Mouse (Mus musculus) left cerebral cortex, adult 2 months (tissue): ENCODE measurements around the gene Ccdc188. TPM values are rescaled to one million over a fixed set of nuclear protein-coding genes. Genes with fewer than 3 reads are reported as not detected.

Experiments
- DNase-seq, 2 experiments: peaks; one replicate each; pipeline ENCODE4 v3.0.0; 2021 to 2022; ENCODE audit warnings: low spot score in 2 of 2, mixed read lengths in 1 of 2; ENCODE audit errors: extremely low spot score in 1 of 2
- H3K27ac ChIP-seq: fragments of 200-600 bp; 2 replicates; pipeline ENCODE4 v1.8.1; 2022
- H3K4me3 ChIP-seq: fragments of 200-600 bp; 2 replicates; pipeline ENCODE4 v1.8.1; 2022
- CTCF ChIP-seq: fragments of 200-600 bp; IDR thresholded peaks from 2 replicates; pipeline ENCODE4 v1.8.1; 2022; ENCODE audit warnings: antibody characterized with exemption, mild to moderate bottlenecking, moderate library complexity
- intact Hi-C: fragments of 180-260 bp; cut with DNase I; formaldehyde crosslinking; loops from one replicate; pipeline ENCODE4 v1.15.1; 2025
- long read RNA-seq, 2 experiments: library from polyadenylated mRNA; stranded (forward); transcript quantifications; one replicate each; pipeline ENCODE4 v2.0.0; 2021; ENCODE audit warnings: borderline mapping rate in 2 of 2
- total RNA-seq, 2 experiments: library from RNA; stranded (reverse); gene quantifications; 2 replicates each; pipeline ENCODE4 v1.2.3; 2021

Gene Ccdc188
- total RNA-seq, result not detected
- long read RNA-seq, experiment 1, result 0 reads
- long read RNA-seq, experiment 2, result 0 reads

DNA sequence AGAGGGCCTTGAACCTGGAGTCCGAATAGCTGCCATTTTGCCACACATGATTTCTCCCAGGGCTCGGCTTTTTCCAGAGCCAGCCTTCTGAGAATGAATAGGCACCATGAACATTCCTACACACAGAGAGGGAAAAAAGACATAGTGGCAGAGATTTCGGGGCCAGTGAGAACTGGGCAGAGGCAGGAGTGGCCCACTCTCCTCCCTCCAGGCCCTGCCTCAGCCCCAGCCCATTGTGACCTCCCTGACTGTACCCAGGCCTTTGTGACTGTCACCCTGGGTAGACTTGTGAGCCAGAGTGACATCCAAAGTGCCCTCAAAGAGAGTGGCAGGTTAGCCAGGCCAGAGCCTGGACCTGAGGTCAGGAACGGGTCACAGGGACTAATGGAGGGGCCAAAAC lies at the start of gene Ccdc188:
Gene Ccdc188, plus strand, starts transcription at position 301 of the 400 bp plus-strand sequence.
- TF ChIP-seq CTCF, result no peak
- H3K27ac ChIP-seq, result no peak within 1 kb of the TSS
- no peak for DNase-seq
- no peak within 1 kb of the TSS for H3K4me3 ChIP-seq
- intact Hi-C loops, result no loop called here

- intact Hi-C loops, result no loop called here
- DNase-seq, result no peak
- Histone ChIP-seq H3K27ac (no peak overlapping the region), H3K4me3 (no peak overlapping the region)
- TF ChIP-seq CTCF, result no peak
Measured at GRCm38 (mm10) chr16:18169156-18169555, 48.5 kb upstream of the Ccdc188 start.

- DNase-seq, result no peak
- no peak overlapping the region for H3K27ac ChIP-seq
- intact Hi-C loops, result no loop called here
- TF ChIP-seq CTCF, result no peak
- H3K4me3 ChIP-seq, result no peak overlapping the region
Measured at GRCm38 (mm10) chr16:18169776-18170175, 47.9 kb upstream of the Ccdc188 start.

DNA sequence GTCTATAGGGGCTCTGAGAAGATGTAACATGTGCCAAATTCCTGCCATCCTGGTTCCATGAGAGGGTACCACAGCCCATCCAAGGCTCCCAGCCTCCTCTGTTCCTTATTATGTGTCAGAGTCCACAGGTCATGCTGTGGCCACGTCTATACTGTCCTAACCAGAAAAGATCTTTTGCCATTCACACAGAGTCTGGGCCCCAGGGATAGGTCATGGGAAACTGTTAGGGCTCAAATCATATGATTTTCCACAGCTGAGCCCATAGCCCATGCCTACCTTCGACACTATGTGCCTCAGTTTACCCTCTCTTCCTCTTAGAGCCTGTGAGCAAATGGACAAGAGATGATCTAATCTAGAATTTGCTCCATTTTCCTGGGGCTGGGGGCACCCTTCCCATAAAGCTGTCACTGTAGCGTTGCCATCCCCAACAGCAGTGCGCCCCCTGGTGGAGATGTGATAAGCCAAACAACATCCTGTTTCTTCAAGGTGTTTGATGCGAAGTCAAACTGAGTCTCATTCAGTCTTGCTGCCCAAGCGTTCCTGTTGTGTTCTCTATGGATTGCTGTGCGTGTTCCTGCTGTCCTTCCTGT lies 45.3 kb upstream of the Ccdc188 start:
- intact Hi-C loops, result loop anchor here (1.0 kb wide), 1 partner anchor 39 kb away; no protein-coding TSS in a partner anchor
- no peak overlapping the region for H3K4me3 ChIP-seq
- DNase-seq, result peak; percentile 79 to 84
- H3K27ac ChIP-seq, result peak overlapping the region; percentile 84
- TF ChIP-seq CTCF, result peak; percentile 93

DNA sequence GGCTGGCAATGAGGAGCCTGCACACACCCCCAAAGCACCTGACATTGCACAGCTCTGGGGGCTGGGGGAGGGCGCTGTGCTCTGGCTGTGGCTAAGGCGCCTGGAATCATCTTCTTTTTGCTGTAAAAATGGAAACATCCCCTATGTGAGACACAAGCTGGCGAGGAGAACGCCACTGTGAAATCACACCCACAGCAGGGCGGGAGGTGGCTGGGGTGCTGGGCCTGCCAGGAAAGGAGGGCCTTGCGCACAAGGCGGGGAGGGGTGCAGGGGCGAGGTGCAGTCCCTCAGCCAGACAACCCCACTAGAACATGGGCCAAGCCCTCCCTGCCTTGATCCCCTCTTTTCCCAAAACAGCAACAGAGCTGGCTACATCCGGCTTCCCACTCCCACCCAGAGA lies 44.4 kb upstream of the Ccdc188 start:
- TF ChIP-seq CTCF, result no peak
- peak; percentile 68 to 79 for DNase-seq
- H3K27ac ChIP-seq, result peak overlapping the region; percentile 84
- intact Hi-C loops, result loop anchor here (1.0 kb wide), 3 partner anchors 19 to 46 kb away; partner anchors contain the start of gene Rtn4r
- H3K4me3 ChIP-seq, result no peak overlapping the region

DNA sequence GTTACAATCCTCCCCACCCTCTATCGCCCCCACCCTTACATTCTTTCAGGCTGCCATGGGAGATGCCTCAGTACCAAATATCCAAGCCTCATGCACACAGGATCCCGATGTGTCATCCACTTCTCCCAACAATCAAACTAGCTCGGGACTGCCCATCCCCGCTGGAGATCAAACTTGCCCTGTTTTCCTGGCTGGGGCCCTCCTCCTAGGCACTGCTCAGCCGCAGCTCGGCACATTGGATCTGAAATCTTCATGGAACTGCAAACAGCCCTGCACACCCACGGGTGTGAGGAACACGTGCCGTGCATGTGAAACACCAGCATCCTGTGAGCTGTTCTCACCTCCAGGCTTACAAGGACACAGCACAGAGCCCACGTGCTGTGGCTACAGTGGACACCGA lies 43.9 kb upstream of the Ccdc188 start:
- Histone ChIP-seq H3K4me3 (no peak overlapping the region), H3K27ac (peak overlapping the region; percentile 84)
- no peak for TF ChIP-seq CTCF
- peak; percentile 54 to 66 for DNase-seq
- intact Hi-C loops, result loop anchor here (1.0 kb wide), 3 partner anchors 19 to 46 kb away; partner anchors contain the start of gene Rtn4r

DNA sequence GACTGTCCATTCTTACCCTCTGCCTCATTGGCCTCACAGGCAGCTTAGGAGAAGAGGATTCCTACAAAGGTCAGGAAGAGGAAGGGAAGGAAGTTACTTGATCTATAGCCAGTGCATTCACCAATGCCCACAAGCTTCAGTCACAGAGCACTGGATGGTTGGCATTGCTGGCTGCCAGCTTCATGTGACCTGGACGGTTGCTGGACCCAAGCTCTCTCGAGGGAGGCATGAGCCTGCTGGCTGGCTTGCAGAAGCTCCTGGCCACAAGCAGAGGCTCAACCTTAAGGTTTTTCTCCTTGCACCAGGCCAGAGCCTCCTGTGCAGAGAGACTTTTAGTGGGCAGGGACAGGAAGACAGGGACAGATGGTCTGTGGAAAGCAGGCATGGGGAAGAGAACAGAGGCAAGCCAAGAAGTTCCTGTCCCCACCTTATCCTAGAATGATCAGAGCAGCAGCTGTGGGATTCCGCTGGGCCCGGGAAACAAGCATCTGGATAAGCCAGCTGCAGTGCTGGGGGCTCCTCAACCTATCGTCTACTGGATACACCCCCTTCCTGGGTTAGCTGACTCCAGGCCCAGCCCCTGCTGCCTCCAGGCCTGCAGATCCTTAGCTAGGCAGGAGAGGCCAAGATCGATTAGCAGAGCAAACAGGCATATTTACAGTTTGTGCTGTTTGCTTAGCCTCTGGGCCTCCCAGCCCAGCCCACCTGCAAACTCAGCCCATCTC lies 41.7 kb upstream of the Ccdc188 start:
- Histone ChIP-seq H3K27ac (peak overlapping the region; percentile 84), H3K4me3 (no peak overlapping the region)
- TF ChIP-seq CTCF, result no peak
- peak in 1 of 2 experiments; percentile 23 for DNase-seq
- intact Hi-C loops, result no loop called here

DNA sequence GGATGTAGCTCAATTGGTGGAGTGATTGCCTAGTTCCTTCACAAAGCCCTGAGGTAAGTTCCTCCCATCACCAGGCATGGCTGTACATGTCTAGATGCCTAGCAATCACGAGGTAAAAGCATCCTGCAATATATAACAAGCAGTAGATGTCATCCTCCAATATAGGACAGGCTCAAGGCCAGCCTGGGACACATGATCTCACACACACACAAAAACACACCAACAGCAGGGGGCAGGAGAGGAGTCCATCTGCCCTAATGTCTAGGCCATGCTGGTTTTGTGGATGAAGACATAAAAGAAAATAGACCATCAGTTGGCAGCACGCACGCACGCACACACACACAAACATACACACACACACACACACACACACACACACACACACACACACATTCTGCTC lies 40.9 kb upstream of the Ccdc188 start:
- peak; percentile 3 for TF ChIP-seq CTCF
- peak overlapping the region; percentile 84; the same call in 1 of the 2 replicates for H3K27ac ChIP-seq

GRCm38 (mm10) chr16:18179591-18179990 lies 38.1 kb upstream of the Ccdc188 start:
- DNase-seq, result no peak
- Histone ChIP-seq H3K4me3 (no peak overlapping the region), H3K27ac (no peak overlapping the region)
- intact Hi-C loops, result no loop called here
- no peak for TF ChIP-seq CTCF

More for the DNA sequence above, 40.9 kb upstream of the Ccdc188 start:
- intact Hi-C loops, result no loop called here
- no peak overlapping the region for H3K4me3 ChIP-seq
- peak in 1 of 2 experiments; percentile 9 for DNase-seq

DNA sequence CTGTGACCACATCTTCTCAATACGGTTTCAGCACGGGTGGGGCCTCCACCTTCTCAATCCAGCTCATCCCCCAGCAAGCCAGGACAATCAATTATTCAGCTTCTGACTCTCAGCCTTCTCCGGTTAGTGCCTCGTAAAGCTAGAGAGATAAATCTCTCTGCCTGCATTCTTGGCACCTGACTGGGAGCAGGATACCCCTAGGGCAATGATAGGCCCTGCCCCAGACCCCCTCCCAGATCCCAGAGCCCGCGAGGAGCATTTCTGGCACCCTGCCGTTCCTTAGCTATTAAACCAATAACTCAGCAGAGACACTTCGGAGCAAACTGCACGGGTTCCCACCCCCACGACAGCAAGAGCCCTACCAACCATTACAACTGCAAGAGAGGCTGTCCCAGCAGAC lies 36.3 kb upstream of the Ccdc188 start:
- TF ChIP-seq CTCF, result no peak
- intact Hi-C loops, result no loop called here
- no peak overlapping the region for H3K4me3 ChIP-seq
- H3K27ac ChIP-seq, result no peak overlapping the region
- no peak for DNase-seq

GRCm38 (mm10) chr16:18182766-18183165 lies 34.9 kb upstream of the Ccdc188 start:
- no peak for TF ChIP-seq CTCF
- H3K4me3 ChIP-seq, result no peak overlapping the region
- no peak overlapping the region for H3K27ac ChIP-seq
- intact Hi-C loops, result no loop called here
- no peak for DNase-seq

DNA sequence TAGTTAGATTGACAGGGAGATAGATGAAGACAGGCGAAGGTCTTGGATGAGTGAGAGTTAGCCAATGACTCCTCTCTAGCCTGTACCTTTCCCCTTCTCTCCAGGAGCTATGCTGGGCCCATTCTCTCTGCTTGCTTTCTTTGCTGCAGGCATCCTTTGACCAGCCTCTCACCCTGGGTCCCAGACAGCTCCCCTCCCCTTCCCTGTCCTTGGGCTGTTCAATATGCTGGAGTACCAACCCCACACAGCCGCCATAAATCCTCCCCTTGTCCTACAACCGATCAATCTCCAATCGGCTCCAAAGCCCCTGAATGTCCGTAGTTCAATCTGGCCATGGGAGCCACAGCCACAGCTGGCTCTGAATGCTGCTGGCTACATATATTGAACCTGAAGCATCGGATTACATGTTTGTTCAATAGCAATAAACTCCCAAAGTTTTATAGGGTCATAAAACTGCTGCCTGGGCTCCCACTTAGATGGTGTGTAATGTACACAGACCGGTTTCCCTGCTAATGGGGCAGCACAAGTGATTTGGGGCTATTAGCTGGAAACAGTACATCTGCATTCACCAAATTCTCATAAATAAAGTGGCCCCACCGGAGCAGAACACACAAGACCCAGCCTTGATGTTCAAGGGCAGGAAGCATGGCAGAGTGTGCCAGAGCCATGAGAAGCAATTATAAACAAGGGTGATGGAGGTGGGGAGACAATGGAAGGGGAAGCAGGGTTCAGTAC lies 31.8 kb upstream of the Ccdc188 start:
- DNase-seq, result no peak
- Histone ChIP-seq H3K27ac (no peak overlapping the region), H3K4me3 (no peak overlapping the region)
- TF ChIP-seq CTCF, result no peak
- intact Hi-C loops, result no loop called here
